Mouse (Mus musculus): ENCODE measurements around the gene Bax.

DNA sequence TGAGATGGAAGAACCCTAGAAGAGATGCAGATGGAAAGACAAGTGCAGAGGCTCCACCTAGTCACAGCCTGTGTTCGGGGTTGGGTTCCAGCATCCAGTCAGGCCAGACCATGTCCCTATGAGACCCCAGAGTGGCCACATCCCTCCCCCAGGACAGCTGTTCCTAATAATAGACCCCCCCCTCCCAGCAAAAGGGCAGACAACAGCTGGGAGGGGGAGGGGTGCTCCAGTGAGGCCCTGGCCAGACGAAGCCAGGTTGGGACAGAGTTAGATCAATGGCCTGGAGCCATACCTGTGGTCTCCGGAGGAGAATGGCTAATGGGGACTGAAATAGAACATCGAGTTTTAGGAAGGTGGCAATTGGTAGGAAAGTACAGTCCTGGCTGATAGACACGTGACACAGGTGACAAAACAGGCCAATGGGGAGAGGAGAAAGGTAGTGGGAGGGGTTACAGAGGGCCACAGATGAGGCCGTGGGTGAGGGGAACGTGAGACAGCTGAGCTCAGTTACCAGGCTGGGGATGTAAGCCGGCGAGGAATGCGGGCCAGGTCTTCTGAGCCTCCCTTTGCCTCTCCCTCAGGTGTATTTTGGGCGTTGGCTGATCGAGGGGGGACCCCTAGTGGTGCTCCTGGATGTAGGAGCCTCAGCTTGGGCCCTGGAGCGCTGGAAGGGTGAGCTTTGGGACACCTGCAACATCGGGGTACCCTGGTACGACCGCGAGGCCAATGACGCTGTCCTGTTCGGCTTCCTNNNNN, 29.0 kb downstream of the Bax start, which contains the start of gene Ruvbl2:
- TF ChIP-seq CTCF (IDR thresholded peaks at IDR 0.05) (peak; percentile 54), POLR2A (IDR thresholded peaks at IDR 0.05; ENCODE audit: insufficient read depth, low read depth, low read length) (no peak), EP300 (IDR thresholded peaks at IDR 0.05; ENCODE audit: insufficient read depth, low read depth, low read length) (0 out of 2 replicates have a peak, but pooled peaks have one; percentile 13)

Measured in heart, adult 2 months (tissue).